Mouse (Mus musculus) telencephalon, adult 2 months (tissue): Measurements from ENCODE around the gene Hpd.

Experiments used
- DNase-seq: peaks from one replicate; pipeline ENCODE4 v3.0.0-alpha.2; 2011; ENCODE audit warnings: low read depth, low spot score

Hpd gene

DNA sequence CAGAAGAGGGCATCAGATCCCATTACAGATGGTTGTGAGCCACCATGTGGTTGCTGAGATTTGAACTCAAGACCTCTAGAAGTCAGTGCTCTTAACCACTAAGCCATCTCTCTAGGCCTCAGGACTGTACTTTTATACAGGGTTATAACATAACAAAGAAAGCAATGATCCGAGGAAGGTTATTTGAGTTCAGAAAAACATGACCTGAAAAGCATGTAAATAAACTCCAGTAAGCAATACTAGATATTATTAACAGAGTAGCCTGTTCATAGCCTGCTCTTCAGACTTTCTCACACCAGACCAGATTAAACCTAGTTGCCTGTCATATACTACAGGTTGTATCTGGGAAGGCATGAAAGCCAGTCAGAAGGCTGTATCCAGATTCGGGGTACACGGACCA lies 4.8 kb upstream of the Hpd start:
- no peak for DNase-seq

DNA sequence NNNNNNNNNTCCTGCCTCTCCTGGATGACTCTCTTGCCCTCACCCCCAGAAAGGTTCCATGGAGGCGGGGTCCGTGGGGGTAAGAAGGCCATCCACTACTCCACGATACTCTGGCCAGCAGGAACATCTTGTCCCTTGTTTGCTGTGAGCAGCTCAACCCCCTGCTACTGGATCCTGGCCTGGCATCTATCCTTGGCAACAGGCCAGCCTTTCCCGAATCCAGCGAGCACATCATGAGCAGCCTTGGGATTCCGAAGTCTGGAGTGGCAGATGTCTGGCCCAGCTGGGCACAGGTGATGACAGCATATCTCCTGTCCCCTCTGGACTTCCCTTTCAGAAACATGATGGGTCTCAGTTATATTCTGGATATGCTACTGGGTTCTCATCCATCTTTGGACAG lies 3.4 kb upstream of the Hpd start:
- DNase-seq = no peak

DNA sequence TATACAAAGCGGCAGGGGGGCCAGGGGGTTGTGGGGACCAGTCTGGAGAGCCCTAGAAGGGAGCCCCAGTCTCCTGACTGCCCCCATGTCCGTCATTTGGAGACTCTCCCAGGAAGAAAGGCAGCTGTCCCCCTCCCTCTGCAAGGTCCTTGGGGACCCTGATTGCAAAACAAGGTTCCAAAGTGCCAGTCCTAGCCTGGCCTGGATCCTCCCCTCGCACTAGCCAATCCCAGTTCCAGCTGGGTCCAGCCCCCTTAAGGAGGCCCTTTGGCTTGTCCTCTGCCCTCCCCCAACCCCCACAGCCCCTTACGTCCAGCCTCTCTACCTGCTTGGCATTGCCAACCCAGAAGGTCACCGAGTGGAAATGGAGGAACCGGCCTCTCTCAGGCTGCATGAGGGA lies 991 bp downstream of the Hpd start:
- no peak for DNase-seq

DNA sequence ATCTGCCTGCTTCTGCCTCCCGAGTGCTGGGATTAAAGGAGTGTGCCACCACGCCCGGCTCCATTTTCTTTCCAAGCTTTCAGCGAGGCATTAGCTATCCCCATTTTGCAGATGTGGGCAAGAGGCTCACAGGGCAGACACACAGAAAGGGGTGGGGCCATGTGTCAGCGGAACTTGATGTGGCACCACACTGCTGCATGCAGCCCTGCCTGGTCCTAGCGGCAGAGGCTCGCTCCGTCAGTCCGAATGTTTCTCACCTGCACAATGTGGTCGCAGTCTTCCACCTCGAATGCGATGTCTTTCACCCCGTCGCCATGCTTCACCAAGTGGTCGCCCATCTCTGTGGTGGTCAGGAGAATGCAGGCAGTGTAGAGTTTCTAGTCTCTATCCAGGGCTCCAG lies 2.1 kb downstream of the Hpd start:
- DNase-seq = no peak

DNA sequence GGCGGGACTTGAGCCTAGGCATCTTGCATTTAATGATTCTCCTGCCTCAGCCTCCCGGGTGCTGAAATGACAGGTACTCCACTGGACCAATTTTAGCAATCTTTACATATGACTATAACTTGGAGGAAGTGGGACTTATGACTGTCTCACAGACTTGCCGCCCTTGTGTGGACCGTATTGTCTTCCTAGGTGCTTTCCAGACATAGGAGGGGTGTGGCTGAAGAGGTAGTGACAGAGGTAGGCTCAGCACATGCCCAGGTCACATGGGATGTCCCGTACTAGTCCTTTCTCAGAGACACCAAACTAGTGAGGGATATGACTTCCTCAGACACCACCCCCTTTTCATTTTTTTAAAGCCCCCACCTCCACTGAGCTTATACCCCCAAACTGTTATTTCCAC lies 3.7 kb downstream of the Hpd start:
- DNase-seq = no peak

DNA sequence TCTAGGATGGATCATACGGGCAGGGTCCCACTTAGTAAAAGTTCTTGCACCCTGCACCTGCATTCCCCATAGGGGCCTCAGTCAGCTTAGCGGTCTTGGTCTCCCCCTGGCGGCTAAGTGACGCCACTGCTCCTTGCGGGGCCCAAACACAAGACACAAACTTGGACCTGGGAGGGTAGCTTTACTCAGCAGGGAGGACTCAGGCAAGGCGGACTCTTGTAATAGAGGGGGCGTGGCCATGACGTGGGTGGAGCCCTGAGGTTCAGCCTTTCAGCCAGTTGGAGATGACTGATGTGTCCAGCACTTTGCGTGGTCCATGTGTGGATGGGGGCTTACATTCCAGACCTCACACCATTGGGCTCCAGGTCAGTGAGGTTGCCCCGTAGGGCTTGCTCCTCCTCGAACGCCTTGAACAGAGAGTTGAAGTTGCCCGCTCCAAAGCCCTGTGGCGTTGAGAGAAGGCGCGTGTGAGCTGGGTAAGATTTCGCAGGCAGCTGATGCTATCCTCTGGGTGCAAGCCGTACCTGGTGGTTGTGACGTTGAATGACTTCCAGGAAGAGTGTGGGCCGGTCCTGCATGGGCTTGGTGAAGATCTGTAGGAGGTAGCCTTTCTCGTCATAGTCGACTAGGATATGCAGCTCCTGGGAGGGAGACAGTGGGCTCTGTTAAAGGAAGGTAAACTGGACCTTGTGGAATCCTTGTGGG lies 10.7 kb downstream of the Hpd start:
- DNase-seq = no peak

DNA sequence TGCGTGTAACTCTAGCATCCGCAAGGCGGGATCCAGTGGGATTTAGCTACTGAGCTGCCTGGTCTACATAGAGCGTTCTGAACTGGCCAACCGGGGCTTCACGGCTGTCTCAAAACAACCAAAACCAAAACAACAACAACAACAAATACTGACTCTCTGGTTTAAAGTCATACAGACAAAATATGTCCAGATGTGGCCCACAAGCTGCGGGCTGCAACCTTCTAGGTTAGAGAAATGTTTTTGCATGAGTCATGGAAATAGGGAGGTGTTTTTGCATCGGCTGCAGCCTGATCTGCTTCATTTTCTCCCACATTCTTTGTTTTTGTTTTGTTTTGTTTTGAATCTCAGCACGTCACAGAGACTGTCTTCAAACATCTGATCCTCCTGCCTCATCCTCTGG lies 12.2 kb downstream of the Hpd start:
- DNase-seq = no peak

DNA sequence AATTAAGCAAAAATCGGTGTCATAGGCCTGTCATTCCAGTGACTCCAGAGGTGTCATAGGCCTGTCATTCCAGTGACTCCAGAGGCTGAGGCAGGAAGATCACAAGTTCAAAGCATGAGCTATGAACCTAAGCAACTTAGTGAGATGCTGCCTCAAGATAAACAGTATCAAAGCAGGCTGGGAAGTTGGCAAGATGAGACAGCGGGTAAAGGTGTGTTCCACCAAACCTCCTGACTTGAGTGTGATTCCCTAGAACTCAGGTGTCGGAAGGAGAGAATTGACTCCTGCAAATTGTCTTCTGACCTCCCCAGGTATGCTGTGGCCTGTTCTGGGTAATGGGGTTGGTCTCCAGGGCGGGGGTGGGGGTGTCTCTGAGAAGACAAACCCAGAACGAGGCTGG lies 13.2 kb downstream of the Hpd start, which contains the start of gene Psmd9:
TSS of gene Psmd9 (plus strand) at position 130 of the 400 bp plus-strand sequence.
- DNase-seq = no peak

DNA sequence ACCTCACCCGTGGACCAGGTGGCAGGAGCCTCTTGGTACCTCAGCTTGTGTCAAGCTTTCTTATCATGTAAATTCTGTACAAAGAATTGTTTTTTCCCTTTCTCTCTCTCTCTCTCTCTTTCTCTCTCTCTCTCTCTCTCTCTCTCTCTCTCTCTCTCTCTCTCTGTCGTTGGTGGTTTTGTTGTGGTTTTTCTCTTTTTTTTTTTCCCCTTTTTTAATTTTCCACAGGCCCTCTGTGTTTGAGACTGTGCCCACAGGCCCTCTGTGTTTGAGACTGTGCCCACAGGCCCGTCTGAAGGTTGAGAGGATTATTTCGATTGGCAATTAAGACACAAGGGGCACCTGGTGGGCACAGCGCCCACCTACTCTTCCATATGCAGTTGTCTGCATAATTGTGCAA lies 14.9 kb downstream of the Hpd start:
- no peak for DNase-seq

DNA sequence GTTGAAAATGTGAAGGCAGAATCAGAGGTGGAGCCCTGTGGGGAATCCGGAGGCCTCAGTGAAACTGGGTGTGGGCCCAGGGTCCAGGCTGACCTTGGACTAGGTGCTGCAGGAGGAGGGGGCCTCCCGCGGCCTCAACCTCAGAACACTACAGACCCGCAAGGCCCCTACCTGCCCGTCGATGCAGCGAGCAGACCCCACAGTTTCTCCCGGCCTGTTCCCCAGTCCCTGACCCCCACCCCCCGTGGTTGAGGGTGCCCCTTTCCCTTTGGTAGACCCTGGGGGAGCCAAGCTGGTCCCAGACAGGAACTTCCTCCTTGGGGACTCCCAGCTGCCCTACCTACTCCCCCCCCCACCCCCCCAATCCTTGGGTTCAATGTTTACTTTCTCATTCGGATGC lies 16.1 kb downstream of the Hpd start:
- DNase-seq = no peak

DNA sequence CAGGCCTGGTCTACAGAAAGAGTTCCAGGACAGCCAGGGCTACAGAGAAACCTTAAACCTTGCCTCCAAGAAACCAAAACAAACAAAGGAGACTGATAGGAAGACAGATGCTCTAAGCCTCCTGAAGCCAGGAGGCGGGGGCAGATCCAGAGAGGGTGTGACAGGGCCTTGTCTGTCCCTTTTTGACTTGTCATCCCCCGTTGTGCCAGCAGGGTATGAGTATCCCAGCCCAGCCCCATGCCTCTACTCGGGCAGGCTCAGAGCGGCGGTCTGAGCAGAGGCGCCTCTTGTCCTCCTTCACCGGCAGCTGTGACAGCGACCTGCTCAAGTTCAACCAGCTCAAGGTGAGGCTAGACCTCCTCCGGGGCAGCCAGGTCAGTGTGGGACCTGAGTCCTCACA lies 19.6 kb downstream of the Hpd start:
- DNase-seq = no peak

DNA sequence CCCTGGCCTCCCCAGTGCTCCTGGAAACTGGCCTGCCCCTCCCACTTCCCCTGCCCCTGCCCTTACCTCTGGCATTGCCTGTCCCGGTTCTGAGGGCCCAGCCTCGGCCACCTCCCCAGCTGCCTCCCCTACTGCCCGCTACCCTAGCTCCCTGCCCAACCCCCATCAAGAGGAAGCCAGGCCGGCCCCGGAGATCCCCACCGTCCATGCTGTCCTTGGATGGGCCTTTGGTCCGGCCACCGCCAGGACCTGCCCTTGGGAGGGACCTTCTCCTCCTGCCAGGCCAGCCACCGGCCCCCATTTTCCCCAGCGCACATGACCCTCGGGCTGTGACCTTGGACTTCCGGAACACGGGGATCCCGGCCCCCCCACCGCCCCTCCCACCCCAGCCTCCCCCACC lies 22.2 kb downstream of the Hpd start:
- DNase-seq = no peak

DNA sequence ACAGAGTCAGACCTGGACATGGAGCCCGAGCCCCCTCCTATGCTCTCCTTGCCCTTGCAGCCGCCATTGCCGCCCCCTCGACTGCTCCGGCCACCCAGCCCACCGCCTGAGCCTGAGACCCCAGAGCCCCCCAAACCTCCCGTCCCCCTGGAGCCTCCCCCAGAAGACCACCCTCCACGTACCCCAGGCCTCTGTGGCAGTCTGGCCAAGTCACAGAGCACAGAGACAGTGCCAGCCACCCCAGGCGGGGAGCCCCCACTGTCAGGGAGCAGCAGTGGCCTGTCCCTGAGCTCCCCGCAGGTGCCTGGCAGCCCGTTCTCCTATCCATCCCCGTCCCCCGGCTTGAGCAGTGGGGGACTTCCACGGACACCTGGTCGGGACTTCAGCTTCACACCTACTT lies 22.7 kb downstream of the Hpd start:
- DNase-seq = no peak

DNA sequence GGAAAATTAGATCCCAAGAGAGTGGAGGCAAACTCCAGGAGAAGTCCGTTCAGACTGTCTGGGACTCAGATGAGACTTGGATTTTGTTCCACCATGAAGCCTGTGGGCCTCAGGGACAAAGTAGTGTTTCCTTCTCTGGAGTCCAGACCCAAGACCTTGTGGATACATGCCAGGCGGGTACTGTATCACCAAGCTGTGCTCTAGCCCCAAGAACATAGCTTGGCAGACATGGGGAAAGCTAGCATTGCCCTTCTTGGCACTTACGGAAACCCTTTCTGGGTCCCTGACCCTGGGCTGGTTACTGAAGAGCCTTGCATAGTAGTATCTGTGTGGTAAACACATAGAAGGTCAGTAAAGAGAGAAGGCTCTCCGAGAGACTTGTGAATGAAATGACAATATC lies 23.1 kb downstream of the Hpd start:
- no peak for DNase-seq

DNA sequence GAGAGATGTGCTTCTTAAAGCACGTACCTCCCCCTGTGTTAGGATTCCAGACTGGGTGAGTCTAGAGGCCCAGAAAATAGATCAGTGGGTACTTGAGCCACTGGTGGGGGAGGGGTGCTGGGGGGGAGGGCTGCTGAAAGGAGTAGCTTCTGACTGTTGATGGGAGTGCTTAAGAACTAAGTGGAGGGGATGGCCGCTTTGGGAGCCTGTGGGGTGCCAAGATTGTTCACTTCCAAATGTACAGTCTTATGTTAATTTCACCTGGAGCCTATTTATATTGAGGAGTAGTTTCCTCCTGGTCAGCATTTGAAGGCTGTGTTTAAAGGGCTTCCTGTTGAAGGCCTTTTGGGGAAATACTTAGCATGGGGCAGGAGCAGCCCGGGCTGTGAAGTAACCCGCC lies 24.6 kb downstream of the Hpd start:
- DNase-seq = no peak

DNA sequence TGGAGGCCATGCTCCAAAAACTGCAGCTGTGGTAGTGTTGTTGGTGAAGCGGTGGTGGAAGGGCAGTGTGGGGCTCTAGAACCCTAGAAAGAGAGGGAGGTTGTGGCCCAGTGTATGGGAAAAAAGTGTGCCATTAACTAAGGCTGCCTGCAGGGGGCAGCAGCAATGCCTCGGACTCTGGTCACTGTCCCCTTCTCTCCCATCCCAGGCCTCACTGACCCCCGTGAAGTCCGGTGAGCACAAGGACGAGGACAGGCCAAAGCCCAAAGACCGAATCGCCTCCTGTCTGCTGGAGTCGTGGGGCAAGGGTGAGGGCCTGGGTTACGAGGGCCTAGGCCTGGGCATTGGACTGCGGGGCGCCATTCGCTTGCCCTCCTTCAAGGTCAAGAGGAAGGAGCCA lies 25.8 kb downstream of the Hpd start:
- DNase-seq = no peak

DNA sequence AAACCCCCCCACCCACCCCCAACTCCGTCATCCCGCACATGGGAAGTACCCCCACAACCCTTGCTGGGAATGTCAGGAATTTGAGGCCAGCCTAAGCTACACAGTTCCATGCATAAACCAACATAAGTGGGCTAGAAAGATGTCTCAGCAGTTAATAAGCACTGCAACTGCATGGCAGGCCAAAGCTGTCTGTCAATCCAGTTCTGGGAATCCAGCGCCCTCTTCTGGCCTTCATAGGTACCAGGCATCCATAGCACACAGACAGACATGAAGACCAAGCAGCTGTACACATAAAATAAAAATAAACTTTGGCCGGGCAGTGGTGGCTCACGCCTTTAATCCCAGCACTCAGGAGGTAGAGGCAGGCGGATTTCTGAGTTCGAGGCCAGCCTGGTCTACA lies 27.1 kb downstream of the Hpd start:
- DNase-seq = no peak

DNA sequence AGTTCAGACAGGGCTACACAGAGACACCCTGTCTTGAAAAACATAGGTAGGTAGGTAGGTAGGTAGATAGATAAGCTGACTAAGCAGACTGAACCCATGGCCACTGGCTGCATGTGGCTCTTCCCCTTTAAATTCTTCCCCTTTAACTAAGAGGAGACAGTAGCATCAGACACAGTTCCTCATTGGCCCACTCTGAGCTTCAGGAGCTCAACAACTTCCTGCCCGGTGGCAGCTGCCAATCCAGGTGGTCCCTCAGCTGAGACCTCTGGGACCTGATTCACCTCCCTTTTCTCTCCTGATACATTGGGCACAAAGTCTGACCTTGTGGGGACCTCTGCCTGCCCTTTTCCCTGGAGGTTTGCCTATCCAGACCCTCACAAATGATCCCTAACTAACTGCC lies 29.6 kb downstream of the Hpd start:
- DNase-seq = no peak

DNA sequence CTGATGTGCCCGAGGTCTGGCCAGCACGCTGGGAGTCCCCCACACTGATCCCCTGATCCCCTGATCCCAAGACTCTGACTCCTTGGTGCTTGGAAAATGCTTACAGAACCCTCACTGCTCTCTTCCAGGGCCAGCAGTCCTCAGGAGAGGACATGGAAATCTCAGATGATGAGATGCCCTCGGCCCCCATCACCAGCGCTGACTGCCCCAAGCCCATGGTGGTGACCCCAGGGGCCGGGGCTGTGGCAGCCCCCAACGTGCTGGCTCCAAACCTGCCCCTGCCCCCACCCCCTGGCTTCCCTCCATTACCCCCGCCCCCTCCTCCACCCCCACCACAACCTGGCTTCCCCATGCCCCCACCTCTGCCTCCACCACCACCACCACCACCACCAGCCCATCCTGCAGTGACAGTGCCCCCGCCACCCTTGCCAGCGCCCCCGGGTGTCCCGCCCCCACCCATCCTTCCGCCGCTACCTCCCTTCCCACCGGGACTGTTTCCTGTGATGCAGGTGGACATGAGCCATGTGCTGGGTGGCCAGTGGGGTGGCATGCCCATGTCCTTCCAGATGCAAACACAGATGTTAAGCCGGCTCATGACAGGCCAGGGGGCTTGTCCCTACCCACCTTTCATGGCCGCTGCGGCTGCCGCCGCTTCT lies 30.7 kb downstream of the Hpd start:
- no peak for DNase-seq

DNA sequence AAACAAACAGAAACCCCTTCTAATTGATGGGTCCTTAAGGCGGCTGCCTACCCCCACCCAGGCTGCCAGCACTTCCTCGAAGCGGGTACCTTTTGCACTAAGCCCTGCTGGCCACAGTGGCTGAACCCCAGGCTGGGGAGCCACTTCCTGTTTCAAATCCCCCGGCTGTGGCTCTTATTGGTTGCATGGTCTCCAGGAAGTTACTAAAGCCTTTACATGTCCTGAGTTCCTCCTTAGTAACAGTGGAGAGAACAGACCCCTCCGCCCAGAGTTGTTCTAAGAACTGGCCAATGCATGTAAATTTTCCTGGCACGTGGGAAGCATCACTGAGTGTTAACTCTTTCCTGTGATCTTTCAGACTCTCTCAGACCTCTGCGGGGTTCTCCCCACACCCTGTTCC lies 31.4 kb downstream of the Hpd start:
- DNase-seq = no peak

DNA sequence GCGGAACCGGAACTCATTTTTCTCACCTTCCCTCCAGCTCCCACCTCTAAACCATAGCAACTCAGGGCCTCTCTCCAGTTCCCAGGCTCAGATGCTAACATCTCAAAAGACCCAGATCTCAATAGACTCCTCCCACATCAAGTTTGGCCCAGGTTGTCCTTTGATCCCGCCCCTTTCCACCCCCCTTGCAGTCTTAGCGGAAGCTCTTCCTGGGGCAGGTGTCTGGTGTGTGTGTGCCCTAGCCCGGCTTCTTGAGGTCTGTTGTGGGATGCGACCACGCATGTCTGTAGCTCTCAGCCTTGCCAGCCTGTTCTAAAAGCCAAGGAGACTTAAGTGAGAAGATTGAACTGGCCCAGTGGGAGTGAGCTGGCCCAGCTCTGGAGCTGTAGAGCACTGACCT lies 31.9 kb downstream of the Hpd start:
- no peak for DNase-seq

DNA sequence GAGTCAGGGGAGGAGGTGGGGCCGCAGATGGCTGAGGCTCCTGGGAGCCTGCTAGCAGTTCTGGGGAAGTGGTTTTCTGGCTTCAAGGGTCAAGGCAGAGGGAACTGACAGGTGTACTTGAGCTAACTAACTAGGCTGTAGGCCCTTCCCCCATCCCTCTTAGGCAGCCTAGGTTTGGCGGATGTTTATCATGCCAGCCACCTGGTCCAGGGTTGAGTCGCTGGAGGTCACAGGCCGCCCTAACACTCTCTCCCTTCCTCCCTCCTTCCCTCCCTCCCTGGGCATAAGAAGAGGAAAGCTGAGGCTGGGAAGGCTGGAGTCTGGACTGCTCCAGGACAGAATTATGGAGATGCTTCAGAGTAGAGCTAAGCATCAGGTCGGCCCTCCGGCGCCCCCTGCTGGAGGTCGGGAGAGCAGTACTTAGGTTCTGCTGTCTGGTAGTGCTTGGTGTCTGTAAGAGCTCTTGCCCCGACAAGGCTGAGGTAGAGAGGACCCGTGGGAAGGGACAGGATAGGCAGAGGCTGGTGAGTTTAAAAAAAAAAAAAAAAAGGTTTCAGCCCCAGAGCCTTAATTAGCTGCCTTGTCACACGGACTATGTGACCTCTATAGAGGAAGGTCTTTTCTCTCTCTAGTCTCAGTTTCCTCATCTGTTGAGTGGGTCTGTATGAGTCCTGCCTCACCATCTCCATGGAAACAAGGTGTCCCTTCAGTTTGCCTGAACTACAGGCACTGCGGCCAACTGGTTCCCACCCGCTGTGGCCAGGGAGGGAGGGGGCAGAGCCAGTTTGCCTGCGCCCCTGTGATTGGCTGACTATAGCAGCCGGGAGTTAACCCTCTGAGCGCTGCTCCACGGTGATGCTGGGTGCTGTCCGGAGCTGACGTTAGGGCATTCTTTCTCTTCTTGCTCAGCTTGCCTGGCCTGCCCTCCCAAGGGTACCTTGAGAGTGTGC lies 32.8 kb downstream of the Hpd start:
- no peak for DNase-seq
